Mouse (Mus musculus) heart, embryonic 14.5 days (tissue): ENCODE data around the gene Madd. TPM values are rescaled to one million over a fixed set of nuclear protein-coding genes. Genes with fewer than 3 reads are reported as not detected.

ENCODE experiments used
- ATAC-seq: fragments of 200-750 bp; cut with Nextera tagmentation; 2 replicates; pipeline ENCODE4 v1.8.0; 2017; ENCODE audit warnings: low read depth, moderate TSS enrichment; ENCODE audit not compliant: insufficient number of reproducible peaks, insufficient read depth, low FRiP score
- H3K27ac ChIP-seq, 2 experiments: fragments of 200-500 bp in 1 of 2; fragments of 300-500 bp in 1 of 2; sonication (generic) in 1 of 2; replicated peaks in 1 of 2; 2 replicates each; pipeline ENCODE4 v1.5.1; 2012 to 2014; ENCODE audit warnings: low read depth in 2 of 2, low read length in 2 of 2, control low read depth in 1 of 2, mild to moderate bottlenecking in 1 of 2, mixed read lengths in 1 of 2; ENCODE audit not compliant: control insufficient read depth in 1 of 2, insufficient read depth in 1 of 2
- H3K27me3 ChIP-seq: fragments of 300-500 bp; sonication (generic); 2 replicates; pipeline ENCODE4 v1.6.1; 2014; ENCODE audit warnings: mild to moderate bottlenecking, low read length, control low read depth; ENCODE audit not compliant: control insufficient read depth, insufficient read depth
- H3K36me3 ChIP-seq: fragments of 300-500 bp; sonication (generic); 2 replicates; pipeline ENCODE4 v1.6.1; 2014; ENCODE audit warnings: mild to moderate bottlenecking, control low read depth, low read length, mixed read lengths; ENCODE audit not compliant: control insufficient read depth, insufficient read depth
- H3K4me1 ChIP-seq, 2 experiments: fragments of 200-500 bp in 1 of 2; fragments of 300-500 bp in 1 of 2; sonication (generic) in 1 of 2; 2 replicates each; pipeline ENCODE4 v1.6.1; 2012 to 2014; ENCODE audit warnings: low read length in 2 of 2, control low read depth in 1 of 2, mixed read lengths in 1 of 2; ENCODE audit not compliant: control insufficient read depth in 2 of 2, insufficient read depth in 2 of 2
- H3K4me2 ChIP-seq: fragments of 300-500 bp; sonication (generic); 2 replicates; pipeline ENCODE4 v1.6.1; 2014; ENCODE audit warnings: mild to moderate bottlenecking, low read length
- H3K4me3 ChIP-seq, 2 experiments: fragments of 200-500 bp in 1 of 2; fragments of 300-500 bp in 1 of 2; sonication (generic) in 1 of 2; 2 replicates each; pipeline ENCODE4 v1.5.1; 2012 to 2014; ENCODE audit warnings: low read length in 2 of 2, mild to moderate bottlenecking in 2 of 2, control low read depth in 1 of 2, low read depth in 1 of 2, moderate library complexity in 1 of 2; ENCODE audit not compliant: control insufficient read depth in 1 of 2, insufficient read depth in 1 of 2
- H3K9ac ChIP-seq: fragments of 300-500 bp; sonication (generic); 2 replicates; pipeline ENCODE4 v1.6.1; 2014; ENCODE audit warnings: mild to moderate bottlenecking, low read length
- H3K9me3 ChIP-seq: fragments of 300-500 bp; sonication (generic); 2 replicates; pipeline ENCODE4 v1.6.1; 2016; ENCODE audit warnings: low read length, control low read depth; ENCODE audit not compliant: control insufficient read depth
- WGBS: fragments of 180-500 bp; shearing (Covaris S2); extraction: QIAGEN DNeasy Blood & Tissue Kit; methylation state at CpG from one replicate; pipeline ENCODE4 v1.1.7; 2014; 5-methylcytosine and 5-hydroxymethylcytosine counted together
- polyA plus RNA-seq: library from polyadenylated mRNA; unstranded; fragments of >200 nt; fragmentation: Nextera tagmentation; extraction: Ambion mirVana; gene quantifications from 2 replicates; pipeline ENCODE4 v1.2.1, GENCODE M21; 2014

Madd gene
- polyA plus RNA-seq, 1 experiment from 2014 or later, result 5.2 TPM

GRCm38 (mm10) chr2:91157002-91157752 is 26.5 kb downstream of the Madd start:
- H3K4me3 ChIP-seq, result no peak overlapping the region
- no peaks in the 10 kb centered on the region for H3K27me3 ChIP-seq
- no peak overlapping the region for H3K9ac ChIP-seq
- H3K4me2 ChIP-seq, result no peak overlapping the region
- H3K9me3 ChIP-seq, result no peaks in the 10 kb centered on the region
- peaks cover 11 to 15% of the 10 kb centered on the region in 2 experiments for H3K4me1 ChIP-seq
- H3K36me3 ChIP-seq, result peaks cover 7% of the 10 kb centered on the region; the same call in 1 of the 2 replicates
- 30% methylated on average over 6 of the region's 6 CpGs for WGBS
- no peak overlapping the region for H3K27ac ChIP-seq
- no peak for ATAC-seq

- Histone ChIP-seq H3K4me3 (no peak overlapping the region), H3K4me2 (no peak overlapping the region), H3K36me3 (peaks cover 4% of the 10 kb centered on the region; the same call in 1 of the 2 replicates), H3K4me1 (no peaks in the 10 kb centered on the region), H3K27me3 (no peaks in the 10 kb centered on the region), H3K27ac (no peak overlapping the region), H3K9ac (no peak overlapping the region), H3K9me3 (no peaks in the 10 kb centered on the region)
- ATAC-seq, result no peak
- whole genome bisulfite sequencing, result 93% methylated on average over 3 of the region's 3 CpGs
These were observed 29.5 kb downstream of the Madd start for GRCm38 (mm10) chr2:91154091-91154490.

GRCm38 (mm10) chr2:91152885-91153377 is 30.7 kb downstream of the Madd start:
- ATAC-seq, result no peak
- Histone ChIP-seq H3K9ac (no peak overlapping the region), H3K36me3 (peaks cover 4% of the 10 kb centered on the region; the same call in 1 of the 2 replicates), H3K4me2 (no peak overlapping the region), H3K4me1 (no peaks in the 10 kb centered on the region), H3K27me3 (no peaks in the 10 kb centered on the region), H3K4me3 (no peak overlapping the region), H3K27ac (no peak overlapping the region), H3K9me3 (no peaks in the 10 kb centered on the region)
- WGBS, result 69% methylated on average over 3 of the region's 3 CpGs

GRCm38 (mm10) chr2:91151331-91151730 is 32.3 kb downstream of the Madd start:
- Histone ChIP-seq H3K9ac (no peak overlapping the region), H3K36me3 (peaks cover 4% of the 10 kb centered on the region; the same call in 1 of the 2 replicates), H3K27ac (no peak overlapping the region), H3K4me1 (no peaks in the 10 kb centered on the region), H3K4me3 (no peak overlapping the region), H3K27me3 (no peaks in the 10 kb centered on the region), H3K4me2 (no peak overlapping the region), H3K9me3 (no peaks in the 10 kb centered on the region)
- no peak for ATAC-seq
- 68% methylated on average over 1 of the region's 1 CpGs for WGBS

GRCm38 (mm10) chr2:91148101-91148500 is 35.5 kb downstream of the Madd start:
- no peaks in the 10 kb centered on the region for H3K4me1 ChIP-seq
- H3K27me3 ChIP-seq, result no peaks in the 10 kb centered on the region
- no peaks in the 10 kb centered on the region for H3K36me3 ChIP-seq
- H3K4me2 ChIP-seq, result no peak overlapping the region
- no peaks in the 10 kb centered on the region for H3K9me3 ChIP-seq
- H3K4me3 ChIP-seq, result no peak overlapping the region
- ATAC-seq, result no peak
- H3K9ac ChIP-seq, result no peak overlapping the region
- no peak overlapping the region for H3K27ac ChIP-seq

GRCm38 (mm10) chr2:91143401-91143800 is 40.2 kb downstream of the Madd start:
- no peak for ATAC-seq
- Histone ChIP-seq H3K9me3 (no peaks in the 10 kb centered on the region), H3K36me3 (peaks cover 12% of the 10 kb centered on the region; the same call in 1 of the 2 replicates), H3K4me2 (no peak overlapping the region), H3K27me3 (no peaks in the 10 kb centered on the region), H3K27ac (no peak overlapping the region), H3K9ac (no peak overlapping the region), H3K4me3 (no peak overlapping the region), H3K4me1 (no peaks in the 10 kb centered on the region)
- 95% methylated on average over 11 of the region's 11 CpGs for WGBS

GRCm38 (mm10) chr2:91142920-91143319 is 40.7 kb downstream of the Madd start:
- 84% methylated on average over 6 of the region's 6 CpGs for WGBS
- Histone ChIP-seq H3K4me3 (no peak overlapping the region), H3K36me3 (peaks cover 17% of the 10 kb centered on the region), H3K9ac (no peak overlapping the region), H3K4me1 (no peaks in the 10 kb centered on the region), H3K9me3 (no peaks in the 10 kb centered on the region), H3K27ac (no peak overlapping the region), H3K4me2 (no peak overlapping the region), H3K27me3 (no peaks in the 10 kb centered on the region)
- no peak for ATAC-seq
